Mouse (Mus musculus) thymus, postnatal 36 days (tissue): ENCODE results near the gene Olfr495.

Experiments used
- DNase-seq, 2 experiments: peaks; one replicate each; pipeline ENCODE4 v3.0.0; 2022; ENCODE audit warnings: mixed read lengths in 2 of 2

Gene Olfr495

GRCm38 (mm10) chr7:108392867-108393266 lies at the start of gene Olfr495:
TSS of gene Olfr495 (plus strand) at chr7:108393167.
- DNase-seq = no peak

GRCm38 (mm10) chr7:108346879-108347278 lies 46.1 kb upstream of the Olfr495 start, which contains the start of gene Olfr493:
TSS of gene Olfr493 (minus strand) at chr7:108346979.
- no peak for DNase-seq

GRCm38 (mm10) chr7:108365035-108365434 lies 27.9 kb upstream of the Olfr495 start, which contains the start of gene Olfr494:
TSS of gene Olfr494 (plus strand) at chr7:108365335.
- no peak for DNase-seq

- DNase-seq = no peak
Observed at GRCm38 (mm10) chr7:108420121-108420520, 27.2 kb downstream of the Olfr495 start, which contains the start of gene Olfr497. TSS of gene Olfr497 (plus strand) at chr7:108420421.
